Mouse (Mus musculus): ENCODE data around the gene Tmed10. TPM values are rescaled to one million over a fixed set of nuclear protein-coding genes. Genes with fewer than 3 reads are reported as not detected.

Tmed10 gene
- polyA plus RNA-seq, 1 experiment from 2014 or later = 319 TPM

GRCm38 (mm10) chr12:85347196-85347595 is 27.5 kb downstream of the Tmed10 start:
- no peak overlapping the region for H3K9ac ChIP-seq
- no peaks in the 10 kb centered on the region for H3K27me3 ChIP-seq (replicated peaks)
- WGBS = 76% methylated on average over 3 of the region's 3 CpGs
- no peak overlapping the region for H3K27ac ChIP-seq (ENCODE audit: poor library complexity, severe bottlenecking)
- peaks cover 35% of the 10 kb centered on the region for H3K36me3 ChIP-seq
- no peak overlapping the region for H3K4me3 ChIP-seq
- no peak for ATAC-seq (ENCODE audit: insufficient number of reproducible peaks, low FRiP score)
- no peak overlapping the region for H3K4me2 ChIP-seq
- H3K9me3 ChIP-seq (replicated peaks) = no peaks in the 10 kb centered on the region
- peaks cover 25% of the 10 kb centered on the region for H3K4me1 ChIP-seq (replicated peaks)

GRCm38 (mm10) chr12:85346374-85346773 is 28.3 kb downstream of the Tmed10 start:
- peaks cover 41% of the 10 kb centered on the region for H3K36me3 ChIP-seq
- H3K4me3 ChIP-seq = no peak overlapping the region
- ATAC-seq (ENCODE audit: insufficient number of reproducible peaks, low FRiP score) = 0 out of 2 replicates have a peak, but pooled peaks have one; percentile 19
- no peak overlapping the region for H3K9ac ChIP-seq
- H3K27ac ChIP-seq (ENCODE audit: poor library complexity, severe bottlenecking) = no peak overlapping the region
- H3K4me2 ChIP-seq = no peak overlapping the region
- H3K4me1 ChIP-seq (replicated peaks) = peaks cover 21% of the 10 kb centered on the region
- no peaks in the 10 kb centered on the region for H3K27me3 ChIP-seq (replicated peaks)
- WGBS = 51% methylated on average over 3 of the region's 3 CpGs
- H3K9me3 ChIP-seq (replicated peaks) = no peaks in the 10 kb centered on the region

GRCm38 (mm10) chr12:85345559-85345958 is 29.1 kb downstream of the Tmed10 start:
- Histone ChIP-seq H3K9me3 (replicated peaks) (no peaks in the 10 kb centered on the region), H3K36me3 (peaks cover 42% of the 10 kb centered on the region), H3K9ac (no peak overlapping the region), H3K4me2 (no peak overlapping the region), H3K27me3 (replicated peaks) (no peaks in the 10 kb centered on the region), H3K4me3 (no peak overlapping the region), H3K4me1 (replicated peaks) (peaks cover 19% of the 10 kb centered on the region), H3K27ac (ENCODE audit: poor library complexity, severe bottlenecking) (no peak overlapping the region)
- ATAC-seq (ENCODE audit: insufficient number of reproducible peaks, low FRiP score) = no peak
- WGBS = 90% methylated on average over 6 of the region's 6 CpGs

GRCm38 (mm10) chr12:85344252-85344651 is 30.4 kb downstream of the Tmed10 start:
- 79% methylated on average over 7 of the region's 7 CpGs for WGBS
- Histone ChIP-seq H3K4me3 (no peak overlapping the region), H3K36me3 (peaks cover 39% of the 10 kb centered on the region), H3K9me3 (replicated peaks) (no peaks in the 10 kb centered on the region), H3K4me1 (replicated peaks) (peaks cover 26% of the 10 kb centered on the region), H3K27me3 (replicated peaks) (no peaks in the 10 kb centered on the region), H3K27ac (ENCODE audit: poor library complexity, severe bottlenecking) (no peak overlapping the region), H3K9ac (no peak overlapping the region), H3K4me2 (no peak overlapping the region)
- no peak for ATAC-seq (ENCODE audit: insufficient number of reproducible peaks, low FRiP score)

- H3K27ac ChIP-seq (ENCODE audit: poor library complexity, severe bottlenecking) = no peak overlapping the region
- no peak overlapping the region for H3K9ac ChIP-seq
- no peak overlapping the region for H3K4me3 ChIP-seq
- peaks cover 26% of the 10 kb centered on the region for H3K36me3 ChIP-seq
- no peaks in the 10 kb centered on the region for H3K9me3 ChIP-seq (replicated peaks)
- 84% methylated on average over 4 of the region's 4 CpGs for WGBS
- ATAC-seq (ENCODE audit: insufficient number of reproducible peaks, low FRiP score) = no peak
- no peak overlapping the region for H3K4me2 ChIP-seq
- peaks cover 26% of the 10 kb centered on the region for H3K4me1 ChIP-seq (replicated peaks)
- no peaks in the 10 kb centered on the region for H3K27me3 ChIP-seq (replicated peaks)
Measured at GRCm38 (mm10) chr12:85342310-85342709, 32.3 kb downstream of the Tmed10 start.

- H3K4me3 ChIP-seq = no peak overlapping the region
- H3K36me3 ChIP-seq = peaks cover 30% of the 10 kb centered on the region
- no peaks in the 10 kb centered on the region for H3K9me3 ChIP-seq (replicated peaks)
- no peaks in the 10 kb centered on the region for H3K27me3 ChIP-seq (replicated peaks)
- no peak for ATAC-seq (ENCODE audit: insufficient number of reproducible peaks, low FRiP score)
- H3K4me1 ChIP-seq (replicated peaks) = peaks cover 31% of the 10 kb centered on the region
- no peak overlapping the region for H3K4me2 ChIP-seq
- 55% methylated on average over 1 of the region's 1 CpGs for WGBS
- H3K27ac ChIP-seq (ENCODE audit: poor library complexity, severe bottlenecking) = 0 out of 2 replicates have a peak overlapping the region, but pooled peaks have one; percentile 6
- no peak overlapping the region for H3K9ac ChIP-seq
Measured at GRCm38 (mm10) chr12:85341131-85341530, 33.5 kb downstream of the Tmed10 start.

GRCm38 (mm10) chr12:85339947-85340346 is 34.7 kb downstream of the Tmed10 start:
- no peak for ATAC-seq (ENCODE audit: insufficient number of reproducible peaks, low FRiP score)
- Histone ChIP-seq H3K4me2 (peak overlapping the region; percentile 76), H3K4me3 (peak overlapping the region; percentile 91), H3K27ac (ENCODE audit: poor library complexity, severe bottlenecking) (no peak overlapping the region), H3K36me3 (peaks cover 35% of the 10 kb centered on the region), H3K9ac (0 out of 2 replicates have a peak overlapping the region, but pooled peaks have one; percentile 7), H3K9me3 (replicated peaks) (no peaks in the 10 kb centered on the region), H3K27me3 (replicated peaks) (no peaks in the 10 kb centered on the region), H3K4me1 (replicated peaks) (peaks cover 31% of the 10 kb centered on the region)
- 34% methylated on average over 4 of the region's 4 CpGs for WGBS

- no peaks in the 10 kb centered on the region for H3K27me3 ChIP-seq (replicated peaks)
- H3K4me1 ChIP-seq (replicated peaks) = peaks cover 27% of the 10 kb centered on the region
- H3K4me3 ChIP-seq = peak within 1 kb of the TSS; percentile 91
- H3K9me3 ChIP-seq (replicated peaks) = no peaks in the 10 kb centered on the region
- peak; percentile 88 for ATAC-seq (ENCODE audit: insufficient number of reproducible peaks, low FRiP score)
- peak within 1 kb of the TSS; percentile 99 for H3K9ac ChIP-seq
- H3K36me3 ChIP-seq = peaks cover 36% of the 10 kb centered on the region
- H3K27ac ChIP-seq (ENCODE audit: poor library complexity, severe bottlenecking) = peak within 1 kb of the TSS; percentile 95
- WGBS = under 1% methylated on average over 36 of the region's 36 CpGs
- peak within 1 kb of the TSS; percentile 76 for H3K4me2 ChIP-seq
Measured at GRCm38 (mm10) chr12:85339243-85339729, 35.4 kb downstream of the Tmed10 start, which contains the start of gene Nek9. TSS of gene Nek9 (minus strand) at chr12:85339362.

- Histone ChIP-seq H3K9ac (peak overlapping the region; percentile 99), H3K4me3 (peak overlapping the region; percentile 91), H3K27ac (ENCODE audit: poor library complexity, severe bottlenecking) (peak overlapping the region; percentile 95), H3K9me3 (replicated peaks) (no peaks in the 10 kb centered on the region), H3K4me1 (replicated peaks) (peaks cover 27% of the 10 kb centered on the region), H3K36me3 (peaks cover 41% of the 10 kb centered on the region), H3K4me2 (peak overlapping the region; percentile 76), H3K27me3 (replicated peaks) (no peaks in the 10 kb centered on the region)
- 0% methylated on average over 29 of the region's 42 CpGs for WGBS
- peak; percentile 65 for ATAC-seq (ENCODE audit: insufficient number of reproducible peaks, low FRiP score)
Measured at GRCm38 (mm10) chr12:85338815-85339214, 35.8 kb downstream of the Tmed10 start.

- H3K27me3 ChIP-seq (replicated peaks) = no peaks in the 10 kb centered on the region
- H3K9me3 ChIP-seq (replicated peaks) = no peaks in the 10 kb centered on the region
- no peak overlapping the region for H3K27ac ChIP-seq (ENCODE audit: poor library complexity, severe bottlenecking)
- WGBS = 57% methylated on average over 6 of the region's 6 CpGs
- H3K9ac ChIP-seq = peak overlapping the region; percentile 14; the same call in 1 of the 2 replicates
- peak overlapping the region; percentile 91; the same call in 1 of the 2 replicates for H3K4me3 ChIP-seq
- peak overlapping the region; percentile 76 for H3K4me2 ChIP-seq
- peaks cover 27% of the 10 kb centered on the region for H3K4me1 ChIP-seq (replicated peaks)
- H3K36me3 ChIP-seq = peaks cover 44% of the 10 kb centered on the region
- ATAC-seq (ENCODE audit: insufficient number of reproducible peaks, low FRiP score) = no peak
Measured at GRCm38 (mm10) chr12:85337567-85338311, 36.9 kb downstream of the Tmed10 start.

GRCm38 (mm10) chr12:85330153-85330552 is 44.5 kb downstream of the Tmed10 start:
- H3K4me1 ChIP-seq (replicated peaks) = no peaks in the 10 kb centered on the region
- WGBS = 88% methylated on average over 7 of the region's 7 CpGs
- H3K9me3 ChIP-seq (replicated peaks) = no peaks in the 10 kb centered on the region
- H3K9ac ChIP-seq = no peak overlapping the region
- ATAC-seq (ENCODE audit: insufficient number of reproducible peaks, low FRiP score) = no peak
- no peak overlapping the region for H3K27ac ChIP-seq (ENCODE audit: poor library complexity, severe bottlenecking)
- H3K4me2 ChIP-seq = no peak overlapping the region
- no peak overlapping the region for H3K4me3 ChIP-seq
- H3K27me3 ChIP-seq (replicated peaks) = no peaks in the 10 kb centered on the region
- H3K36me3 ChIP-seq = peaks cover 82% of the 10 kb centered on the region

Data from heart, embryonic 12.5 days (tissue).